Mouse (Mus musculus) hindbrain, embryonic 12.5 days (tissue): Measurements from ENCODE around the gene Pard6b. TPM values are rescaled to one million over a fixed set of nuclear protein-coding genes. Genes with fewer than 3 reads are reported as not detected.
"Not testable (repeated sequence)": the region's sequence is repeated elsewhere in the genome, so short reads cannot be mapped to it uniquely, and the experiment has no call there.

ENCODE experiments used
- ATAC-seq: fragments of 200-750 bp; cut with Nextera tagmentation; 2 replicates; pipeline ENCODE4 v1.8.0; 2017; ENCODE audit warnings: moderate TSS enrichment; ENCODE audit not compliant: low FRiP score
- H3K27ac ChIP-seq: fragments of 300-500 bp; sonication (generic); 2 replicates; pipeline ENCODE4 v1.5.1; 2016; ENCODE audit warnings: mild to moderate bottlenecking
- H3K27me3 ChIP-seq: fragments of 300-500 bp; sonication (generic); 2 replicates; pipeline ENCODE4 v1.6.1; 2016; ENCODE audit warnings: mild to moderate bottlenecking
- H3K36me3 ChIP-seq: fragments of 300-500 bp; sonication (generic); 2 replicates; pipeline ENCODE4 v1.6.1; 2016; ENCODE audit warnings: mild to moderate bottlenecking
- H3K4me1 ChIP-seq: fragments of 300-500 bp; sonication (generic); 2 replicates; pipeline ENCODE4 v1.6.1; 2016
- H3K4me2 ChIP-seq: fragments of 300-500 bp; sonication (generic); replicated peaks from 2 replicates; pipeline ENCODE4 v1.6.1; 2016; ENCODE audit warnings: mild to moderate bottlenecking
- H3K4me3 ChIP-seq: fragments of 300-500 bp; sonication (generic); 2 replicates; pipeline ENCODE4 v1.5.1; 2016; ENCODE audit warnings: mild to moderate bottlenecking
- H3K9ac ChIP-seq: fragments of 300-500 bp; sonication (generic); 2 replicates; pipeline ENCODE4 v1.6.1; 2016; ENCODE audit warnings: mild to moderate bottlenecking, moderate library complexity
- H3K9me3 ChIP-seq: fragments of 300-500 bp; sonication (generic); replicated peaks from 2 replicates; pipeline ENCODE4 v1.6.1; 2016; ENCODE audit warnings: mild to moderate bottlenecking
- WGBS: fragments of 180-500 bp; shearing (Covaris S2); methylation state at CpG from one replicate; pipeline ENCODE4 v1.1.7; 2016; 5-methylcytosine and 5-hydroxymethylcytosine counted together
- polyA plus RNA-seq: library from polyadenylated mRNA; unstranded; fragments of >200 nt; fragmentation: Nextera tagmentation; extraction: Ambion mirVana; gene quantifications from 2 replicates; pipeline ENCODE4 v1.2.1, GENCODE M21; 2016

Gene Pard6b
- polyA plus RNA-seq, 1 experiment from 2014 or later = 9.6 TPM

DNA sequence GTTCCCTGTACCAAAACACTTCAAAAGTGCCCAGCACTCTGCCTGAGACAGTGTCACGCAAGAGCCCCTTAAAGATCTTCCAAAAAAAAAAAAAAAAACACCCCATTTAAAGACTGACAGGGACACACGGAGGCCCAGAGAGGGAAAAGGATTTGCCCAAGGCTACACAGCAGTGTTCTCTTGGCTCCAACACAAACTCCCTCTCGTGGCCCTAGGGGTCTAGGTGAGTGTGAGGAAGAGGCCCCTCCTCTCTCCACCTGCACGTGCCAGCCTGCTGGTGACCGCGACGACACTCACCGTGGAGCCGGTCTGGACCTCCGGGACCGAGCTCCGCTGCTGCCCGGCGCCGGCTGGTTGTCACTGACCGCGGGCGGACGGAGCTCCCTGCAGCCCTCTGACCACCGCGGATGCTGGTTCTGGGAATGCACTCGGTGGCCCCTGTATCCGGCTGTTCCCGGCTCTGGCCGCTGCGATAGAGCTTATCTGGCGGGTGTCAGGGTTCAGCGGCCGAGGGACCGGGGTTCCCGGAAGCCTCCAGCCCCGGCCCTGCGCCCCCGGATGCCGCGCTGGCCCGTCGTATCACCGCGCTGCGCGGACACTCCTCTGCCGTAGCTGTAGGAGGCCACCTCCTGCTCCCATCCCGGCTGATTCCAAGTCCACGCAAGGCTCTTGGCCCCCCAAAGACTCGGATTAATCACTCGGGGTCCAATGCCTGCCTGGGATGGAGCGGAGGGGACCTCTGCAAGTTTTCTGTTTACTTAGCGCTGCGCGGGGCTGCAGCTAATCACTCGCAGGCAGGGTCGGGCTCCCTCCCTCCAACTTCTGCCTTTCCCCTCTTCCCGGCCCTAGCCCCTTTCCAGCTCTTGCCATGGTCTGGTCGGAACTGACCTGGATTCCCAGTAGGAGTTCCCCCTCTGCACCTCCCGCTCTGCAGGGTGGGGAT lies 30.5 kb upstream of the Pard6b start:
- H3K4me2 ChIP-seq = peak overlapping the region; percentile 80
- H3K4me3 ChIP-seq = peak overlapping the region; percentile 46
- 1% methylated on average over 48 of the region's 56 CpGs for WGBS
- H3K27ac ChIP-seq = no peak overlapping the region
- no peaks in the 10 kb centered on the region; the same call in 1 of the 2 replicates for H3K9me3 ChIP-seq
- no peak for ATAC-seq
- peak overlapping the region; percentile 59 for H3K9ac ChIP-seq
- H3K36me3 ChIP-seq = no peaks in the 10 kb centered on the region
- peaks cover 55% of the 10 kb centered on the region for H3K27me3 ChIP-seq
- H3K4me1 ChIP-seq = peaks cover 21% of the 10 kb centered on the region

DNA sequence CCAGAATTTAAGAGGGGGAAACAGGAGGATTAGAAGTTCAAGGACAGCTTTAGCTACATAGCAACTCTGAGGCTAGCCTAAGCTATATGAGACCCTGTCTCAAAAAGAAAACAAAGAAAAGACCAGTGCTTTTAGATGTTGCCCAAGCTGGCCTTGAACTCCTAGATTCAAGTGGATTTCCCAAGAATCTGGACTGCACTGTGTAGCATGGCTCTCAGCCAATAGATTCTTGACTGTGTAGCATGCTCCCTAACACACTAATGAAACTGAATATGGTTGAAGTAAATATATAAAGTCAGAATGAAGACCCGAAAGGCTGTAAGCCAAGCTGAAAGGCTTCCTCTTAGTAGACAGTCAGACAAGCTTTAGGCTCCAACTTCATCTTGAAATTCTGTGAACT lies 28.6 kb upstream of the Pard6b start:
- peaks cover 26% of the 10 kb centered on the region for H3K4me1 ChIP-seq
- H3K9me3 ChIP-seq = no peaks in the 10 kb centered on the region
- ATAC-seq = no peak
- WGBS = 95% methylated on average over 1 of the region's 1 CpGs
- H3K4me3 ChIP-seq = no peak overlapping the region
- no peak overlapping the region for H3K27ac ChIP-seq
- no peak overlapping the region for H3K4me2 ChIP-seq
- H3K36me3 ChIP-seq = no peaks in the 10 kb centered on the region
- no peak overlapping the region for H3K9ac ChIP-seq
- H3K27me3 ChIP-seq = peaks cover 55% of the 10 kb centered on the region

- peaks cover 51% of the 10 kb centered on the region for H3K27me3 ChIP-seq
- no peak for ATAC-seq
- no peak overlapping the region for H3K9ac ChIP-seq
- WGBS = 16% methylated on average over 2 of the region's 2 CpGs
- no peak overlapping the region for H3K4me3 ChIP-seq
- no peaks in the 10 kb centered on the region for H3K9me3 ChIP-seq
- H3K27ac ChIP-seq = no peak overlapping the region
- H3K36me3 ChIP-seq = no peaks in the 10 kb centered on the region
- no peak overlapping the region for H3K4me2 ChIP-seq
- peaks cover 26% of the 10 kb centered on the region for H3K4me1 ChIP-seq
Observed at GRCm38 (mm10) chr2:168052689-168053088, 28.1 kb upstream of the Pard6b start.

DNA sequence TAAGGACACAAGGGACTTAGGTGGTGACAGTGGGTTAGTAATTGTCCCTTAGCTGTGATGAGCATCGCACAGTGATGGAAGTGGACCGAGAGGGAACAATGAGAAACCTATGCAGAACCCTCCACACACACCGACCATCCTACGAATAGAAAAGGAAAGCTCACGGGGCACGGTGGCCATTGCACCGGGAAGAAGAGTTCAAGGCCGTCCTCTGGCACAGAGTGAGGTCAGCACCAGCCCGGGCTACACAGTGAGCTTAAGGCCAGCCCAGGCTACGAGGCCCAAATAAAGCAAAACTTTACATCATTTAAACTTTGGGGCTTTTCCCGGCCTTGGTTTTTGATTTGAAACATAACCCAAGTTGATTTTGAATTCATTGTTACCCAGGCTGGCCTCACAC lies 26.7 kb upstream of the Pard6b start:
- no peak overlapping the region for H3K4me3 ChIP-seq
- H3K4me1 ChIP-seq = peaks cover 24% of the 10 kb centered on the region
- H3K4me2 ChIP-seq = no peak overlapping the region
- no peak overlapping the region for H3K9ac ChIP-seq
- H3K27me3 ChIP-seq = peaks cover 36% of the 10 kb centered on the region
- no peaks in the 10 kb centered on the region for H3K36me3 ChIP-seq
- WGBS = 83% methylated on average over 11 of the region's 11 CpGs
- ATAC-seq = no peak
- H3K27ac ChIP-seq = no peak overlapping the region
- no peaks in the 10 kb centered on the region for H3K9me3 ChIP-seq

- Histone ChIP-seq H3K9ac (no peak overlapping the region; the same call in 1 of the 2 replicates), H3K4me3 (no peak overlapping the region), H3K4me1 (peaks cover 9% of the 10 kb centered on the region; the same call in 1 of the 2 replicates), H3K4me2 (no peak overlapping the region), H3K36me3 (no peaks in the 10 kb centered on the region), H3K9me3 (no peaks in the 10 kb centered on the region), H3K27ac (no peak overlapping the region), H3K27me3 (peaks cover 17% of the 10 kb centered on the region)
- WGBS = 37% methylated on average over 14 of the region's 14 CpGs
- no peak for ATAC-seq
Observed at GRCm38 (mm10) chr2:168055910-168056665, 24.7 kb upstream of the Pard6b start.

GRCm38 (mm10) chr2:168056666-168056933 lies 24.2 kb upstream of the Pard6b start:
- no peak for ATAC-seq
- 46% methylated on average over 8 of the region's 8 CpGs for WGBS
- H3K4me1 ChIP-seq = peaks cover 9% of the 10 kb centered on the region; the same call in 1 of the 2 replicates

DNA sequence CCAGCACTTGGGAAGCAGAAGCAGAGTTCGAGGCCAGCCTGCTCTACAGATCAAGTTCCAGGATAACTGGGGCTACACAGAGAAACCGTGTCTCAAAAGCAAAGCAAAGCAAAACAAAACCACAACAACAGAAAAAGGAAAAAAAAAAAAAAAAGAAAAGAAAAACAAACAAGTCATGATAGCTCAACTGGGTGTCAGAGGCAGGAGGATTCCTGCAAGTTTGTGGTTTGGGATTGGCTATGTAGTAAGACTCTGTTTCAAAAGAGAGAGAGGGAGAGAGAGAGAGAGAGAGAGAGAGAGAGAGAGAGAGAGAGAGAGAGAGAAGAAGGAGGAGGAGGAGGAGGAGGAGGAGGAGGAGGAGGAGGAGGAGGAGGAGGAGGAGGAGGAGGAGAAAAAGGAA lies 22.9 kb upstream of the Pard6b start:
- not testable (repeated sequence) for H3K4me3 ChIP-seq, H3K36me3 ChIP-seq, ATAC-seq, H3K9ac ChIP-seq, H3K9me3 ChIP-seq, H3K27me3 ChIP-seq, H3K4me2 ChIP-seq, H3K27ac ChIP-seq, H3K4me1 ChIP-seq
- 61% methylated on average over 2 of the region's 2 CpGs for WGBS

More at GRCm38 (mm10) chr2:168056666-168056933, 24.2 kb upstream of the Pard6b start:
- H3K27ac ChIP-seq = no peak overlapping the region
- H3K9ac ChIP-seq = no peak overlapping the region; the same call in 1 of the 2 replicates
- no peaks in the 10 kb centered on the region for H3K36me3 ChIP-seq
- H3K4me3 ChIP-seq = no peak overlapping the region
- no peak overlapping the region for H3K4me2 ChIP-seq
- peaks cover 12% of the 10 kb centered on the region for H3K27me3 ChIP-seq
- no peaks in the 10 kb centered on the region for H3K9me3 ChIP-seq

- Histone ChIP-seq H3K9me3 (no peaks in the 10 kb centered on the region), H3K4me3 (no peak overlapping the region), H3K4me1 (peaks cover 9% of the 10 kb centered on the region; the same call in 1 of the 2 replicates), H3K4me2 (no peak overlapping the region), H3K9ac (no peak overlapping the region), H3K27me3 (no peaks in the 10 kb centered on the region), H3K27ac (no peak overlapping the region), H3K36me3 (no peaks in the 10 kb centered on the region)
- no peak for ATAC-seq
- WGBS = 32% methylated on average over 13 of the region's 13 CpGs
Observed at GRCm38 (mm10) chr2:168058488-168059199, 22.2 kb upstream of the Pard6b start.

GRCm38 (mm10) chr2:168059200-168059790 lies 21.5 kb upstream of the Pard6b start:
- 82% methylated on average over 6 of the region's 6 CpGs for WGBS

GRCm38 (mm10) chr2:168063712-168064111 lies 17.1 kb upstream of the Pard6b start:
- H3K4me2 ChIP-seq = no peak overlapping the region
- H3K4me3 ChIP-seq = no peak overlapping the region
- no peak for ATAC-seq
- H3K36me3 ChIP-seq = no peaks in the 10 kb centered on the region
- 92% methylated on average over 12 of the region's 12 CpGs for WGBS
- H3K27me3 ChIP-seq = no peaks in the 10 kb centered on the region
- H3K9ac ChIP-seq = no peak overlapping the region
- H3K9me3 ChIP-seq = no peaks in the 10 kb centered on the region
- no peaks in the 10 kb centered on the region for H3K4me1 ChIP-seq
- no peak overlapping the region for H3K27ac ChIP-seq

More at GRCm38 (mm10) chr2:168059200-168059790, 21.5 kb upstream of the Pard6b start:
- Histone ChIP-seq H3K27me3 (no peaks in the 10 kb centered on the region), H3K9me3 (no peaks in the 10 kb centered on the region), H3K36me3 (no peaks in the 10 kb centered on the region), H3K4me3 (no peak overlapping the region), H3K4me1 (peaks cover 9% of the 10 kb centered on the region; the same call in 1 of the 2 replicates), H3K27ac (no peak overlapping the region), H3K4me2 (no peak overlapping the region), H3K9ac (no peak overlapping the region)
- ATAC-seq = no peak

DNA sequence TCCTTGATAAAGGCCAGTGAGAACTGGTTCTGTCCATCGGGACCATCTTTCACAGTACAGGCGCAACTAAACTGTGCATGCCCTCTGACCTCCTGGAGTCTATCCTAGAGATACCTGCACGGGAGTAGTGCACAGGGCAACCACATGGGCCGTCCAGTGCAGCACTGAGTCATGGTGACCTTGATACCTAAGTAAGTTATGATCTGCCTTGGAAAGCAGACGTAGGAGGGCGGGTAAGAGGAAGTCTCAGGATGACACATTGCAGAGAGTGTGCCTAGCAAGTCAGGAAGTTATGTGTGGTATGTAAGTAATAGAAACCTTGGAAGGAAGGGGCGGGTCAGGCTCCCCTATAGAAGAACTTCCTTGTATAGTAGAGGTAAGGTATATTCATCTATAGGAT lies 15.3 kb upstream of the Pard6b start:
- no peak for ATAC-seq
- no peak overlapping the region for H3K27ac ChIP-seq
- H3K9me3 ChIP-seq = no peaks in the 10 kb centered on the region
- no peaks in the 10 kb centered on the region for H3K27me3 ChIP-seq
- no peak overlapping the region for H3K4me2 ChIP-seq
- H3K9ac ChIP-seq = no peak overlapping the region
- H3K36me3 ChIP-seq = no peaks in the 10 kb centered on the region
- H3K4me3 ChIP-seq = no peak overlapping the region
- WGBS = 85% methylated on average over 7 of the region's 7 CpGs
- H3K4me1 ChIP-seq = no peaks in the 10 kb centered on the region

- Histone ChIP-seq H3K4me1 (no peaks in the 10 kb centered on the region), H3K27ac (no peak overlapping the region), H3K4me3 (no peak overlapping the region), H3K36me3 (no peaks in the 10 kb centered on the region), H3K9ac (no peak overlapping the region), H3K9me3 (no peaks in the 10 kb centered on the region), H3K4me2 (no peak overlapping the region), H3K27me3 (no peaks in the 10 kb centered on the region)
- ATAC-seq = no peak
- 59% methylated on average over 8 of the region's 8 CpGs for WGBS
Observed at GRCm38 (mm10) chr2:168066783-168067182, 14.0 kb upstream of the Pard6b start.
